Mouse (Mus musculus): ENCODE measurements around the gene Prpf6.

The Prpf6 gene

DNA sequence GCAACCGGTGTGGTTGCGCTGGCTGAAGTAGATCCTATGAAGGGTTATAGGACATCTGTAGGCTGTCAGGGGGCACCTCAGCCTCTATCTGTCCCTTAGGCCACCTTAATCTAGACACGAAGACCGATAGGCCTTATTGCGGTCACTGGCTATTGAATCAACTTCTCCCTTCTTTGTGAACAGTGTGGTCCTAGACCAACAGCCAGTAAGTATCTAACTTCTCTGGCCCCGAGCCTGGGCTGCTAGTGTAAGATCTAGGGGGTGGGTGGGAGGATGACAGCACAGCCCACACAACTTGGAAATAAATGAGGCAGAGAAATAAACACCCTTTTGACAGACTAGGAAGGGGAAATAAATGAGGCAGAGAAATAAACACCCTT, 1.4 kb downstream of the Prpf6 start:
- in situ Hi-C loops (cut with MboI, MseI) = loop anchor here in 1 of 2 experiments (25.0 kb wide), 1 partner anchor 881 kb away; the partner anchor contains the start of genes Dido1 and Gid8

DNA sequence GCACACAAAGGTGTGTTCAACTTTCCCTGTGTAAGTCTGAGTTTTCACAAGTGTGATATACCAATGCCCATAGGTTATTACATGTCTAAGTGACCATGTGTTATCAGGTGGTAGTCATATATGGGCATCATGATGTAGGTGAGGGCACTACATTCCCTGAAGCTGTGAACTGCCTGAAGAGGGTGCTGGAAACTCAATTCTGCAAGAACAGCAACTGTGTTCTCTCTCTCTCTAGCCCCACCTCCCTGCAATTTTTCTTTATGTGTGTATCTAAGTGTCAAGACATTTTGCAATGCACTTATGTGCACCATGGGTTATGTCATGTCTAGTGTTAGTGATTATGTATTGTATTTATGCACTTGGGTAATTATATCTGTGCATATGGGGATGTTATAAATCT, 2.3 kb downstream of the Prpf6 start:
- in situ Hi-C loops (cut with MboI, MseI) = loop anchor here in 1 of 2 experiments (25.0 kb wide), 1 partner anchor 882 kb away; the partner anchor contains the start of genes Dido1 and Gid8

GRCm38 (mm10) chr2:181594946-181595696, 3.5 kb downstream of the Prpf6 start:
- in situ Hi-C loops (cut with MboI, MseI) = loop anchor here in 1 of 2 experiments (25.0 kb wide), 1 partner anchor 883 kb away; the partner anchor contains the start of genes Dido1 and Gid8

DNA sequence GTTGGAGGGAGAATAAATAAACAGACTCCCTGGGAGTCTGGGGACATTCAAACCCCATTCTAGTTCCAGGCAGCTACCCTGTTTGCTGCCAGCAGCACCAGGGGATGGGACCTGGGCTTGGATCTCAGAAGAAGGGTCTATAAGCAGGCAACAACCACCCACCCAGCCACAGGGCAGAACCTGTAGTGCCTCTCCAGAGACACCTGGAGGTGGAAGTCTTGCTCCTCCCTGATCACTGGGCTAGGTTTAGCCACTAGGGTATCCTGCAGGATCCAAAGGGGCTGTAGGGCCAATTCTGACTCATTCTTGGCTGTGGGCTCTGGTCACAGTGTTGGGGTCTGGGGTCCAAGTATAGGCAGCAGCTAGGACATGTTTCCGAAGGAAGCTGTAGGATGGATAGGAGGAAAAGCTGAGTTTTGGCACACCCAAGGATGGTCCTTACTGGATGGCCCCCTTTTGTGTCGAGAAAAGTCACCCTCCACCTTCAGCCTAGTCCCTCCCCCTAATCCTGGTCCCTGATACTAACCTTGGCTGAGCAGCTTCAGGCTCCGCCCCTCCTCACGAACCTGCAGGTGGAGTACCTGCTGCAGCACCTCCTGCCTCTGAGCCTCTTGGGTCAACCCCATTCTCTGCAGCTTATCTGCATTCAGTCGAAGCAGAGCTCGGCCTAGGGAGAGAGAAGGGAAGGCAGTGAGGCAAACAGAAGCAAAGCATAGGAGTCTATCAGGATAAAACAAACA, 4.7 kb downstream of the Prpf6 start:
- in situ Hi-C loops (cut with MboI, MseI) = loop anchor here in 1 of 2 experiments (25.0 kb wide), 1 partner anchor 884 kb away; the partner anchor contains the start of genes Dido1 and Gid8

- in situ Hi-C loops (cut with MboI, MseI) = loop anchor here in 1 of 2 experiments (25.0 kb wide), 1 partner anchor 885 kb away; the partner anchor contains the start of genes Dido1 and Gid8
Measured at GRCm38 (mm10) chr2:181597378-181598061, 5.9 kb downstream of the Prpf6 start.

GRCm38 (mm10) chr2:181598454-181599351, 7.0 kb downstream of the Prpf6 start, which contains the start of gene Samd10:
Gene Samd10 (minus strand): TSS chr2:181599212.
- in situ Hi-C loops (cut with MboI, MseI) = loop anchor here in 1 of 2 experiments (25.0 kb wide), 1 partner anchor 886 kb away; the partner anchor contains the start of genes Dido1 and Gid8

DNA sequence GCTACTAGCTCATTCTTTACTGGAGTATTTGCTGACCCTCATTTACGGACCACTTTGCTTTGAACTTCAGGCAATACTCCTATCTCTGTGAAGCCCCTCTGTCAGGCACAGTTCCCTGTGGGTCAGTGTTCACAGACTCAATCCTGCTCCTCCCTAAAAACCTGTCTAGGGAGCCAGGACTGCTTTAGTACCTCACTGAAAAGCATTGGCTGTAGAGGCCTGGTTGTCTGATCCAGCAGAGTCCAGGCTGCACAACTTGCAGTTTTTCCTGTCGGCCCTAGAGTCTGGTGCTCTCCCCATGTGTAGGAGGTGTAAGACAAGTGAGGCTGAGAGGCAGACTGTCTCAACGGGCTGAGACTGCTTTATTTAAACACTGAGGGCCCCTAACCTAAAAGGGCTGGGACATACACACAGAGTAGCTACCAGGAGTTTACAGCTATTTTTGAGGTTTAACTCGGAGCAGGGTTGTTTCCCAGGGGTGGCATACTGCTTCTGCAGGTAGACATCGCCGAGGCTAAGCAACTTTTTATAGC, 8.6 kb downstream of the Prpf6 start:
- in situ Hi-C loops (cut with MboI, MseI) = loop anchor here in 1 of 2 experiments (5.0 kb wide), 1 partner anchor 1138 kb away; no protein-coding TSS in a partner anchor

GRCm38 (mm10) chr2:181600828-181601750, 9.4 kb downstream of the Prpf6 start:
- in situ Hi-C loops (cut with MboI, MseI) = loop anchor here in 1 of 2 experiments (5.0 kb wide), 1 partner anchor 1139 kb away; no protein-coding TSS in a partner anchor

GRCm38 (mm10) chr2:181601751-181602145, 10.1 kb downstream of the Prpf6 start:
- in situ Hi-C loops (cut with MboI, MseI) = loop anchor here in 1 of 2 experiments (5.0 kb wide), 1 partner anchor 1139 kb away; no protein-coding TSS in a partner anchor

DNA sequence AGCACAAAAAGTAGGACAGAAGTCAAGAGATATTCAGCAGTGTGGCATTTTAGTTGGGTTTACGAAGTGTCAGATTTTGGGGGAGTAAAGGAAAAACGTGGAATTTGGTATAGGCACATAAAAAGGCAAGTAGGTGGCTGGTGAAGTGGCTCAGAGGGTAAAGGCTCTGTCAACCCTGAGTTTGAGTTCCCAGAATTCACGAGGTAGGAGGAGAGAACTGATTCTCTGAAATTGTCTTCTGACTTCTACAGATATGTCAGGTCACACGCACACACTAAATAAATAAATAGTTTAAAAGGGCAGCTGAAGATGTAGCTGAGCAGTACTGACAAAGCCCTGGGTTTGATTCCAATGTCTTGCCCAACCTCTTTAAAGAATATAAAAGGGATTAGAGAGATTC, 10.7 kb downstream of the Prpf6 start:
- in situ Hi-C loops (cut with MboI, MseI) = loop anchor here in 1 of 2 experiments (5.0 kb wide), 1 partner anchor 1140 kb away; no protein-coding TSS in a partner anchor

GRCm38 (mm10) chr2:181618761-181619495, 27.3 kb downstream of the Prpf6 start:
- in situ Hi-C loops (cut with MboI, MseI) = no loop called here

DNA sequence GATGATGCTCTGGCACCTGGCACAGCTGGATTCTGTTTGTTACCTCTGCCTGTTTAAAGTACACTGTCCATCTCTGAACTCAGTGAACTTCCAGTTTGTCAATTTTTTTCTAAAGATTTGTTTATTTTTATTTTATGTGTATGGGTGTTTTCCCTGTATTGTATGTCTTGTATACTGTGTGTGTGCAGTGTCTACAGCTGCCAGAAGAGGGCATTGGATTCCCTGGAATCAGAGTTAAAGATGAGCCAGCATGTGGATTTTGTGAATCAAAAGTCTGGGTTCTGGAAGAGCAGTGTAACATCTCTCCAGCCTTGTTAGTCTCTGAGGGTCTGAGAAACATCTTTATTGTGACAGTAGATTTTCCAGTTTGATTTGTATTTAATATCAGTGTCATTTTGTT, 31.7 kb downstream of the Prpf6 start:
- in situ Hi-C loops (cut with MboI, MseI) = no loop called here

GRCm38 (mm10) chr2:181628471-181628870, 36.8 kb downstream of the Prpf6 start:
- in situ Hi-C loops (cut with MboI, MseI) = no loop called here

GRCm38 (mm10) chr2:181632624-181633023, 41.0 kb downstream of the Prpf6 start:
- in situ Hi-C loops (cut with MboI, MseI) = no loop called here

GRCm38 (mm10) chr2:181635865-181636264, 44.2 kb downstream of the Prpf6 start:
- in situ Hi-C loops (cut with MboI, MseI) = no loop called here

- in situ Hi-C loops (cut with MboI, MseI) = no loop called here
Measured at GRCm38 (mm10) chr2:181644361-181644760, 52.7 kb downstream of the Prpf6 start.

- in situ Hi-C loops (cut with MboI, MseI) = no loop called here
Measured at GRCm38 (mm10) chr2:181645666-181646065, 54.0 kb downstream of the Prpf6 start.

Data from T-helper 17 cell (primary cell).